Mouse (Mus musculus) heart, adult 2 months (tissue): Measurements from ENCODE around the gene Rap1b.

Source experiments
- CTCF ChIP-seq: fragments of 200-600 bp; IDR thresholded peaks from 2 replicates; pipeline ENCODE4 v1.8.1; 2022; ENCODE audit warnings: antibody characterized with exemption, mild to moderate bottlenecking, moderate library complexity
- EP300 ChIP-seq: fragments of 200-500 bp; IDR thresholded peaks from 2 replicates; pipeline ENCODE4 v1.6.1; 2011; ENCODE audit warnings: low read depth, low read length, control low read depth; ENCODE audit not compliant: insufficient read depth
- POLR2A ChIP-seq: fragments of 200-500 bp; IDR thresholded peaks from 2 replicates; pipeline ENCODE4 v1.6.1; 2011; ENCODE audit warnings: mild to moderate bottlenecking, low read depth, low read length, control low read depth; ENCODE audit not compliant: insufficient read depth

DNA sequence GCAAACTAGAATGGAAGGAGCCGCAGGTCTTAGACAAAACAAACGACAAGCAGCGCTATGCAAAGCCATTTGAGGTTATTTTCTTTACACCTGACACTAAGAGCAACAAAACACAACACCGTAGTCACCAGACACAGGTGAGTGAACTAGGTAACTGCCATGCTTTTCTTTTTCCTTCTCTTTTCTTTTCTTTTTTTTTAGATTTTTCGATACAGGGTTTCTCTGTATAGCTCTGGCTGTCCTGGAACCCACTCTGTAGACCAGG, 79.0 kb downstream of the Rap1b start:
- TF ChIP-seq CTCF (no peak), EP300 (no peak), POLR2A (no peak)
